Mouse (Mus musculus) heart, embryonic 16.5 days (tissue): Measurements from ENCODE around the gene Fkbp5. TPM values are rescaled to one million over a fixed set of nuclear protein-coding genes. Genes with fewer than 3 reads are reported as not detected.
"Not testable (repeated sequence)": the region's sequence is repeated elsewhere in the genome, so short reads cannot be mapped to it uniquely, and the experiment has no call there.

Experiments
- ATAC-seq: fragments of 200-750 bp; cut with Nextera tagmentation; replicated peaks from 2 replicates; pipeline ENCODE4 v1.8.0; 2017; ENCODE audit warnings: moderate number of reproducible peaks; ENCODE audit not compliant: insufficient read depth, low FRiP score; ENCODE audit errors: extremely low read depth
- H3K27ac ChIP-seq: fragments of 300-500 bp; sonication (generic); 2 replicates; pipeline ENCODE4 v1.5.1; 2014; ENCODE audit warnings: mild to moderate bottlenecking, low read length, control low read depth, moderate library complexity
- H3K27me3 ChIP-seq: fragments of 300-500 bp; sonication (generic); 2 replicates; pipeline ENCODE4 v1.6.1; 2014; ENCODE audit warnings: low read length, mixed read lengths; ENCODE audit not compliant: control insufficient read depth, insufficient read depth
- H3K36me3 ChIP-seq: fragments of 300-500 bp; sonication (generic); 2 replicates; pipeline ENCODE4 v1.6.1; 2014; ENCODE audit not compliant: control insufficient read depth, insufficient read depth
- H3K4me1 ChIP-seq: fragments of 300-500 bp; sonication (generic); 2 replicates; pipeline ENCODE4 v1.6.1; 2014; ENCODE audit warnings: low read length, mixed read lengths; ENCODE audit not compliant: control insufficient read depth, insufficient read depth
- H3K4me2 ChIP-seq: fragments of 300-500 bp; sonication (generic); 2 replicates; pipeline ENCODE4 v1.6.1; 2014; ENCODE audit warnings: low read depth, mild to moderate bottlenecking, control low read depth, low read length
- H3K4me3 ChIP-seq: fragments of 300-500 bp; sonication (generic); 2 replicates; pipeline ENCODE4 v1.5.1; 2014; ENCODE audit warnings: mild to moderate bottlenecking, control low read depth, low read length
- H3K9ac ChIP-seq: fragments of 300-500 bp; sonication (generic); 2 replicates; pipeline ENCODE4 v1.6.1; 2014; ENCODE audit warnings: low read length, control low read depth
- H3K9me3 ChIP-seq: fragments of 300-500 bp; sonication (generic); replicated peaks from 2 replicates; pipeline ENCODE4 v1.6.1; 2016; ENCODE audit warnings: low read length; ENCODE audit not compliant: control insufficient read depth
- whole genome bisulfite sequencing: fragments of 180-500 bp; shearing (Covaris S2); extraction: QIAGEN DNeasy Blood & Tissue Kit; methylation state at CpG from one replicate; pipeline ENCODE4 v1.1.7; 2014; 5-methylcytosine and 5-hydroxymethylcytosine counted together
- polyA plus RNA-seq: library from polyadenylated mRNA; unstranded; fragments of >200 nt; fragmentation: Nextera tagmentation; extraction: Ambion mirVana; gene quantifications from 2 replicates; pipeline ENCODE4 v1.2.1, GENCODE M21; 2015

The Fkbp5 gene
- polyA plus RNA-seq, 1 experiment from 2014 or later: 54.5 TPM

- Histone ChIP-seq H3K9ac (no peak overlapping the region), H3K36me3 (peaks cover 3% of the 10 kb centered on the region; the same call in 1 of the 2 replicates), H3K9me3 (no peaks in the 10 kb centered on the region), H3K27me3 (no peaks in the 10 kb centered on the region), H3K4me1 (peaks cover 22% of the 10 kb centered on the region), H3K4me3 (no peak overlapping the region), H3K4me2 (no peak overlapping the region), H3K27ac (no peak overlapping the region)
- ATAC-seq: no peak
- 88% methylated on average over 6 of the region's 6 CpGs for WGBS
Observed at GRCm38 (mm10) chr17:28427666-28428065, 89.7 kb downstream of the Fkbp5 start.

GRCm38 (mm10) chr17:28424373-28424772 is 93.0 kb downstream of the Fkbp5 start:
- H3K4me2 ChIP-seq: no peak overlapping the region
- no peak for ATAC-seq
- H3K27me3 ChIP-seq: no peaks in the 10 kb centered on the region
- peaks cover 32% of the 10 kb centered on the region for H3K4me1 ChIP-seq
- H3K36me3 ChIP-seq: peaks cover 3% of the 10 kb centered on the region; the same call in 1 of the 2 replicates
- no peak overlapping the region for H3K4me3 ChIP-seq
- H3K27ac ChIP-seq: 0 out of 2 replicates have a peak overlapping the region, but pooled peaks have one; percentile 22
- H3K9me3 ChIP-seq: no peaks in the 10 kb centered on the region
- WGBS: 54% methylated on average over 6 of the region's 6 CpGs
- 0 out of 2 replicates have a peak overlapping the region, but pooled peaks have one; percentile 19 for H3K9ac ChIP-seq

GRCm38 (mm10) chr17:28421071-28421470 is 96.3 kb downstream of the Fkbp5 start:
- H3K27ac ChIP-seq: peak overlapping the region; percentile 91
- H3K27me3 ChIP-seq: no peaks in the 10 kb centered on the region
- no peak overlapping the region for H3K4me3 ChIP-seq
- no peaks in the 10 kb centered on the region for H3K9me3 ChIP-seq
- H3K9ac ChIP-seq: peak overlapping the region; percentile 40; the same call in 1 of the 2 replicates
- H3K4me1 ChIP-seq: peaks cover 25% of the 10 kb centered on the region
- no peaks in the 10 kb centered on the region for H3K36me3 ChIP-seq
- peak overlapping the region; percentile 43; the same call in 1 of the 2 replicates for H3K4me2 ChIP-seq
- WGBS: 63% methylated on average over 5 of the region's 5 CpGs
- no peak for ATAC-seq

- WGBS: 29% methylated on average over 12 of the region's 12 CpGs
- H3K9me3 ChIP-seq: no peaks in the 10 kb centered on the region
- H3K9ac ChIP-seq: peak overlapping the region; percentile 45
- H3K4me2 ChIP-seq: peak overlapping the region; percentile 43
- H3K4me1 ChIP-seq: peaks cover 25% of the 10 kb centered on the region
- no peaks in the 10 kb centered on the region for H3K36me3 ChIP-seq
- ATAC-seq: peak; percentile 75
- H3K27ac ChIP-seq: peak overlapping the region; percentile 91
- no peak overlapping the region for H3K4me3 ChIP-seq
- no peaks in the 10 kb centered on the region for H3K27me3 ChIP-seq
Observed at GRCm38 (mm10) chr17:28420229-28421051, 96.9 kb downstream of the Fkbp5 start.

GRCm38 (mm10) chr17:28419636-28420035 is 97.7 kb downstream of the Fkbp5 start:
- Histone ChIP-seq H3K9ac (peak overlapping the region; percentile 5), H3K4me2 (no peak overlapping the region), H3K9me3 (no peaks in the 10 kb centered on the region), H3K4me1 (peaks cover 23% of the 10 kb centered on the region), H3K27ac (peak overlapping the region; percentile 91), H3K4me3 (no peak overlapping the region), H3K27me3 (no peaks in the 10 kb centered on the region), H3K36me3 (no peaks in the 10 kb centered on the region)
- ATAC-seq: no peak
- 59% methylated on average over 6 of the region's 6 CpGs for WGBS

- H3K27ac ChIP-seq: no peak overlapping the region; the same call in 1 of the 2 replicates
- no peak overlapping the region for H3K4me3 ChIP-seq
- WGBS: 85% methylated on average over 1 of the region's 1 CpGs
- H3K36me3 ChIP-seq: no peaks in the 10 kb centered on the region
- H3K9me3 ChIP-seq: no peaks in the 10 kb centered on the region
- no peak overlapping the region for H3K9ac ChIP-seq
- H3K4me1 ChIP-seq: peaks cover 17% of the 10 kb centered on the region
- no peak for ATAC-seq
- H3K4me2 ChIP-seq: no peak overlapping the region
- no peaks in the 10 kb centered on the region for H3K27me3 ChIP-seq
Observed at GRCm38 (mm10) chr17:28418954-28419353, 98.4 kb downstream of the Fkbp5 start.

DNA sequence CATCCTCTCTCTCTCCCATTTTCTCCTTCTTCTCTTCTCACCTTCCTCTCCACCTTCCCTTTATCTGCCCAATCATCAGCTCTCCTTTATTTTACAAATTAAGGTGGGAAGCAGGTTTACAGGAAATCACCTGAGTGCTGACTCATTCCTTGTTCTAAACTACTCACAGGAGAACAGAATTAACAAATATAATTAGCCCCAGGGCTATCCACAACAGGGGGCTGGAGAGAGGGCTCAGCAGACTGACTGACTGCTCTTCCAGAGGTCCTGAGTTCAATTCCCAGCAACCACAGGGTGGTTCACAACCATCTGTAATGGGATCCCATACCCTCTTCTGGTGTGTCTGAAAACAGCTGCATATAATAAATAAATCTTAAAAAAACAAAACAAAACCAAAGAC is 98.8 kb downstream of the Fkbp5 start:
- not testable (repeated sequence) for H3K27ac ChIP-seq, H3K36me3 ChIP-seq, ATAC-seq, H3K9me3 ChIP-seq, H3K9ac ChIP-seq, H3K27me3 ChIP-seq, H3K4me3 ChIP-seq, H3K4me2 ChIP-seq
- H3K4me1 ChIP-seq: peaks cover 17% of the 10 kb centered on the region

GRCm38 (mm10) chr17:28417771-28418170 is 99.6 kb downstream of the Fkbp5 start:
- no peak for ATAC-seq
- no peak overlapping the region for H3K4me3 ChIP-seq

GRCm38 (mm10) chr17:28415271-28415670 is 102.1 kb downstream of the Fkbp5 start:
- 80% methylated on average over 5 of the region's 5 CpGs for WGBS

More at GRCm38 (mm10) chr17:28417771-28418170, 99.6 kb downstream of the Fkbp5 start:
- no peak overlapping the region for H3K27ac ChIP-seq
- H3K27me3 ChIP-seq: no peaks in the 10 kb centered on the region
- H3K9ac ChIP-seq: no peak overlapping the region
- peaks cover 17% of the 10 kb centered on the region for H3K4me1 ChIP-seq
- 0 out of 2 replicates have a peak, but pooled peaks cover 3% of the 10 kb centered on the region for H3K36me3 ChIP-seq
- 81% methylated on average over 5 of the region's 5 CpGs for WGBS
- H3K9me3 ChIP-seq: no peaks in the 10 kb centered on the region
- no peak overlapping the region for H3K4me2 ChIP-seq

More at GRCm38 (mm10) chr17:28415271-28415670, 102.1 kb downstream of the Fkbp5 start:
- H3K4me1 ChIP-seq: peaks cover 9% of the 10 kb centered on the region
- H3K27ac ChIP-seq: no peak overlapping the region
- H3K9ac ChIP-seq: no peak overlapping the region
- no peak overlapping the region for H3K4me3 ChIP-seq
- H3K9me3 ChIP-seq: no peaks in the 10 kb centered on the region
- no peaks in the 10 kb centered on the region for H3K27me3 ChIP-seq
- 0 out of 2 replicates have a peak, but pooled peaks cover 7% of the 10 kb centered on the region for H3K36me3 ChIP-seq
- H3K4me2 ChIP-seq: no peak overlapping the region
- ATAC-seq: no peak
